Mouse (Mus musculus): ENCODE results near the gene Zfp961. TPM values are rescaled to one million over a fixed set of nuclear protein-coding genes. Genes with fewer than 3 reads are reported as not detected.
"Not testable (repeated sequence)": the region's sequence is repeated elsewhere in the genome, so short reads cannot be mapped to it uniquely, and the experiment has no call there.

The Zfp961 gene
- total RNA-seq (2014; rRNA removed) (18.1 and 28.2 TPM in 2 replicates), polyA plus RNA-seq (2015; fragmentation: Nextera tagmentation; extraction: Ambion mirVana) (12.5 and 13.4 TPM in 2 replicates)

- Histone ChIP-seq H3K9ac (replicated peaks; ENCODE audit: low read length, poor library complexity, severe bottlenecking) (peak within 1 kb of the TSS; percentile 58), H3K27ac (ENCODE audit: low read depth, low read length) (peak within 1 kb of the TSS; percentile 75), H3K4me2 (ENCODE audit: low read depth, low read length, poor library complexity, severe bottlenecking) (peak within 1 kb of the TSS; percentile 67), H3K27me3 (ENCODE audit: insufficient read depth, low read length) (no peaks in the 10 kb centered on the region), H3K4me1 (ENCODE audit: insufficient read depth, low read length) (peaks cover 4% of the 10 kb centered on the region; the same call in 1 of the 2 replicates), H3K4me3 (ENCODE audit: low read depth, low read length) (peak within 1 kb of the TSS; percentile 79), H3K9me3 (ENCODE audit: low read length) (peaks cover 5% of the 10 kb centered on the region; the same call in 1 of the 2 replicates), H3K36me3 (ENCODE audit: insufficient read depth, low read length) (no peaks in the 10 kb centered on the region)
- DNase-seq (ENCODE audit: low spot score) = peak; percentile 99
- WGBS = 4% methylated on average over 34 of the region's 34 CpGs
- TF ChIP-seq CTCF (IDR thresholded peaks at IDR 0.05) = 0 out of 2 replicates have a peak, but pooled peaks have one; percentile 8
- ATAC-seq (ENCODE audit: low FRiP score) = peak; percentile 100
Observed at GRCm38 (mm10) chr8:71950482-71951221, at the start of gene Zfp961. Gene Zfp961 (plus strand): TSS chr8:71951038.

GRCm38 (mm10) chr8:71903084-71903483 lies 47.8 kb upstream of the Zfp961 start:
- H3K27ac ChIP-seq (ENCODE audit: low read depth, low read length); H3K9me3 ChIP-seq (ENCODE audit: low read length); ATAC-seq (ENCODE audit: low FRiP score); H3K27me3 ChIP-seq (ENCODE audit: insufficient read depth, low read length); DNase-seq (ENCODE audit: low spot score); H3K36me3 ChIP-seq (ENCODE audit: insufficient read depth, low read length); H3K4me3 ChIP-seq (ENCODE audit: low read depth, low read length); H3K4me2 ChIP-seq (ENCODE audit: low read depth, low read length, poor library complexity, severe bottlenecking); H3K9ac ChIP-seq (replicated peaks; ENCODE audit: low read length, poor library complexity, severe bottlenecking); H3K4me1 ChIP-seq (ENCODE audit: insufficient read depth, low read length): not testable (repeated sequence)
- 62% methylated on average over 1 of the region's 1 CpGs for WGBS

- no peak for TF ChIP-seq CTCF (IDR thresholded peaks at IDR 0.05)
- H3K4me3 ChIP-seq (ENCODE audit: low read depth, low read length) = no peak overlapping the region
- H3K27me3 ChIP-seq (ENCODE audit: insufficient read depth, low read length) = no peaks in the 10 kb centered on the region
- WGBS = 94% methylated on average over 1 of the region's 1 CpGs
- H3K9ac ChIP-seq (replicated peaks; ENCODE audit: low read length, poor library complexity, severe bottlenecking) = no peak overlapping the region
- no peak overlapping the region for H3K27ac ChIP-seq (ENCODE audit: low read depth, low read length)
- no peaks in the 10 kb centered on the region for H3K4me1 ChIP-seq (ENCODE audit: insufficient read depth, low read length)
- no peak for DNase-seq (ENCODE audit: low spot score)
- H3K4me2 ChIP-seq (ENCODE audit: low read depth, low read length, poor library complexity, severe bottlenecking) = no peak overlapping the region
- no peak for ATAC-seq (ENCODE audit: low FRiP score)
- no peaks in the 10 kb centered on the region for H3K9me3 ChIP-seq (ENCODE audit: low read length)
- no peaks in the 10 kb centered on the region for H3K36me3 ChIP-seq (ENCODE audit: insufficient read depth, low read length)
Observed at GRCm38 (mm10) chr8:71906809-71907208, 44.0 kb upstream of the Zfp961 start.

- Histone ChIP-seq H3K27me3 (ENCODE audit: insufficient read depth, low read length) (no peaks in the 10 kb centered on the region), H3K9me3 (ENCODE audit: low read length) (no peaks in the 10 kb centered on the region), H3K4me1 (ENCODE audit: insufficient read depth, low read length) (no peaks in the 10 kb centered on the region), H3K4me3 (ENCODE audit: low read depth, low read length) (peak overlapping the region; percentile 80), H3K27ac (ENCODE audit: low read depth, low read length) (peak overlapping the region; percentile 99), H3K9ac (replicated peaks; ENCODE audit: low read length, poor library complexity, severe bottlenecking) (no peak overlapping the region), H3K4me2 (ENCODE audit: low read depth, low read length, poor library complexity, severe bottlenecking) (peak overlapping the region; percentile 65), H3K36me3 (ENCODE audit: insufficient read depth, low read length) (no peaks in the 10 kb centered on the region)
- ATAC-seq (ENCODE audit: low FRiP score) = no peak; the same call in 1 of the 2 replicates
- DNase-seq (ENCODE audit: low spot score) = no peak
- whole genome bisulfite sequencing = 94% methylated on average over 5 of the region's 5 CpGs
- TF ChIP-seq CTCF (IDR thresholded peaks at IDR 0.05) = no peak
Observed at GRCm38 (mm10) chr8:71907798-71908257, 43.0 kb upstream of the Zfp961 start.

- Histone ChIP-seq H3K4me1 (ENCODE audit: insufficient read depth, low read length) (no peaks in the 10 kb centered on the region), H3K27me3 (ENCODE audit: insufficient read depth, low read length) (no peaks in the 10 kb centered on the region), H3K4me3 (ENCODE audit: low read depth, low read length) (peak within 1 kb of the TSS; percentile 80), H3K4me2 (ENCODE audit: low read depth, low read length, poor library complexity, severe bottlenecking) (peak within 1 kb of the TSS; percentile 65), H3K9me3 (ENCODE audit: low read length) (no peaks in the 10 kb centered on the region), H3K9ac (replicated peaks; ENCODE audit: low read length, poor library complexity, severe bottlenecking) (peak within 1 kb of the TSS; percentile 94), H3K36me3 (ENCODE audit: insufficient read depth, low read length) (no peaks in the 10 kb centered on the region), H3K27ac (ENCODE audit: low read depth, low read length) (peak within 1 kb of the TSS; percentile 99)
- ATAC-seq (ENCODE audit: low FRiP score) (peak; percentile 95), DNase-seq (ENCODE audit: low spot score) (peak; percentile 95)
- 3% methylated on average over 47 of the region's 47 CpGs for WGBS
- TF ChIP-seq CTCF (IDR thresholded peaks at IDR 0.05) = peak; percentile 77
Observed at GRCm38 (mm10) chr8:71908309-71909261, 42.3 kb upstream of the Zfp961 start, which contains the start of the genes Zfp882 and Zfp617. Gene Zfp882 (plus strand): TSS chr8:71908608. Gene Zfp617 (plus strand): TSS chr8:71908635.
